Mouse (Mus musculus) lung, embryonic 14.5 days (tissue): ENCODE results near the gene 2010111I01Rik. TPM values are rescaled to one million over a fixed set of nuclear protein-coding genes. Genes with fewer than 3 reads are reported as not detected.

Experiments used
- ATAC-seq: fragments of 200-750 bp; cut with Nextera tagmentation; 2 replicates; pipeline ENCODE4 v1.8.0; 2017; ENCODE audit warnings: mild to moderate bottlenecking, moderate TSS enrichment, moderate library complexity; ENCODE audit not compliant: insufficient read depth
- DNase-seq: peaks from one replicate; pipeline ENCODE4 v3.0.0-alpha.2; 2015
- H3K27ac ChIP-seq: fragments of 300-500 bp; sonication (generic); 2 replicates; pipeline ENCODE4 v1.5.1; 2014; ENCODE audit warnings: low read depth, mild to moderate bottlenecking, moderate library complexity
- H3K27me3 ChIP-seq: fragments of 300-500 bp; sonication (generic); 2 replicates; pipeline ENCODE4 v1.6.1; 2014; ENCODE audit warnings: low read length, control low read depth; ENCODE audit not compliant: insufficient read depth
- H3K36me3 ChIP-seq: fragments of 300-500 bp; sonication (generic); 2 replicates; pipeline ENCODE4 v1.6.1; 2014; ENCODE audit warnings: control low read depth; ENCODE audit not compliant: insufficient read depth
- H3K4me1 ChIP-seq: fragments of 300-500 bp; sonication (generic); 2 replicates; pipeline ENCODE4 v1.6.1; 2014; ENCODE audit warnings: antibody characterized with exemption, control low read depth; ENCODE audit not compliant: insufficient read depth
- H3K4me2 ChIP-seq: fragments of 300-500 bp; sonication (generic); 2 replicates; pipeline ENCODE4 v1.6.1; 2014; ENCODE audit warnings: mild to moderate bottlenecking
- H3K4me3 ChIP-seq: fragments of 300-500 bp; sonication (generic); 2 replicates; pipeline ENCODE4 v1.5.1; 2014; ENCODE audit warnings: low read depth, low read length
- H3K9ac ChIP-seq: fragments of 300-500 bp; sonication (generic); 2 replicates; pipeline ENCODE4 v1.6.1; 2014
- H3K9me3 ChIP-seq: fragments of 300-500 bp; sonication (generic); 2 replicates; pipeline ENCODE4 v1.6.1; 2016; ENCODE audit warnings: low read depth, low read length, control low read depth
- CTCF ChIP-seq: IDR thresholded peaks from 2 replicates; pipeline ENCODE4 v1.5.1; 2016; ENCODE audit warnings: antibody characterized with exemption, low read depth
- WGBS: fragments of 180-500 bp; shearing (Covaris S2); extraction: QIAGEN DNeasy Blood & Tissue Kit; methylation state at CpG from one replicate; pipeline ENCODE4 v1.1.7; 2014; 5-methylcytosine and 5-hydroxymethylcytosine counted together
- polyA plus RNA-seq: library from polyadenylated mRNA; unstranded; fragments of >200 nt; fragmentation: Nextera tagmentation; extraction: Ambion mirVana; gene quantifications from 2 replicates; pipeline ENCODE4 v1.2.1, GENCODE M21; 2014

Gene 2010111I01Rik
- polyA plus RNA-seq, 1 experiment from 2014 or later = 156 TPM

- H3K27ac ChIP-seq = no peak overlapping the region
- no peak overlapping the region for H3K4me2 ChIP-seq
- no peaks in the 10 kb centered on the region for H3K36me3 ChIP-seq
- no peak overlapping the region for H3K4me3 ChIP-seq
- no peak for DNase-seq
- WGBS = 75% methylated on average over 3 of the region's 3 CpGs
- no peak for ATAC-seq
- no peak for TF ChIP-seq CTCF
- no peak overlapping the region for H3K9ac ChIP-seq
- H3K9me3 ChIP-seq = no peaks in the 10 kb centered on the region
- H3K4me1 ChIP-seq = no peaks in the 10 kb centered on the region
- H3K27me3 ChIP-seq = no peaks in the 10 kb centered on the region
Observed at GRCm38 (mm10) chr13:63172097-63172445, 207.4 kb downstream of the 2010111I01Rik start.

DNA sequence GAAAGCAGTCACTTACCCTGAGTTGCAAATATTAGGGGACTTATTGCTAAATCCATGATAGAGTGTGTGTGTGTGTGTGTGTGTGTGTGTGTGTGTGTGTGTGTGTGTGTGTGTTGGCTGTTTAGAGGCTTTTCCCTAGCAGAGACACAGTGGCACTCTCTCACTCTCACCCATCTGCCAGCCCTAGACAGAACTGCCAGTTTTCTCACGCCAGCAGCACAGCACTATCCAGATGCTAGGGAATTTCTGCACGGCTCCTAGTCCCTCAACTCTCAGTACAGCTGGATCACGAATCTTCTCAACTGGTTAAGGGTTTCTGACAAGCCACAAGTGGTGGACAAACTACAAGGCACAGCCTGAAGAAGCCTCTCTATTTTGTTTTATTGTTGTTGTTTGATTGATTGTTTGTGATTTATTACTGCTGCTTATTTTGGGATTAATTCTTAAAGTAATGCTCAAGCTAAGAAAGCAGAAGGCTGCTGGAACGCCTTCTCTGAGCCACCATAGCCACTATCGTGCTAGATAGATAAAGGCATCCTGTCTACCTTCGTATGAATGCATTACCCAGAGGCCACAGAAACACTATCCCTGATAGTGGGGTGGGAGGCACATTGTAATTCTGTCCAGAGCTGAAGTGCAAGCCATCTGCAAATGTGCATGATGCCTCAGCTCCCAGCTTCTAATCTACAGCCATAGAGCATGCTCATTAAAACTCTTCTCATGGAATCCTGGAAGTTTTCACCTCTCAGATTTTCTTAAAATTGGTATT, 209.7 kb downstream of the 2010111I01Rik start:
- ATAC-seq (no peak), DNase-seq (no peak)
- Histone ChIP-seq H3K9ac (no peak overlapping the region), H3K27ac (no peak overlapping the region), H3K36me3 (no peaks in the 10 kb centered on the region), H3K4me2 (no peak overlapping the region), H3K27me3 (no peaks in the 10 kb centered on the region), H3K9me3 (no peaks in the 10 kb centered on the region), H3K4me1 (no peaks in the 10 kb centered on the region), H3K4me3 (no peak overlapping the region)
- 46% methylated on average over 6 of the region's 6 CpGs for WGBS
- no peak for TF ChIP-seq CTCF

DNA sequence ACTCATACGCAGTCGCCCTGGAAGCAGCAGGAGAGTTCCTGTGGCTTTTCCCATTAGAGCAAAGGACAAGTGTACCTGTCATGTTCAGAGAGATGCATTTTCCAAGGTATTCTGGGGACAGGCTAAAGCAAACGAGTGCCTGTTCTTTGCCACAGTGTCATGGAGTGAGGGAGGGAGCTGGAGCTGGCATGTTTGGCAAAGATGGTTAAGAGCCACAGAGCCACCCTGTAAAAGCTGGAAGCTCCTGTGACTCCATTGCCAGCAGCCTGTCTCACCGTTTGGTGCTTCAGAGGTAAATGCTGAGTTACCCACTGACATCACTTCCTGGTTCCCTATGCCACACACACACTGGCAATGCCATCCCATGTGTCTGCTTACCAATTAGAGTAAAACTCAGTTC, 211.4 kb downstream of the 2010111I01Rik start:
- no peaks in the 10 kb centered on the region for H3K36me3 ChIP-seq
- 73% methylated on average over 4 of the region's 4 CpGs for WGBS
- no peaks in the 10 kb centered on the region for H3K4me1 ChIP-seq
- H3K9ac ChIP-seq = no peak overlapping the region
- no peak overlapping the region for H3K4me2 ChIP-seq
- DNase-seq (no peak), ATAC-seq (no peak)
- no peaks in the 10 kb centered on the region for H3K27me3 ChIP-seq
- TF ChIP-seq CTCF = no peak
- no peaks in the 10 kb centered on the region for H3K9me3 ChIP-seq
- H3K4me3 ChIP-seq = no peak overlapping the region
- no peak overlapping the region for H3K27ac ChIP-seq

DNA sequence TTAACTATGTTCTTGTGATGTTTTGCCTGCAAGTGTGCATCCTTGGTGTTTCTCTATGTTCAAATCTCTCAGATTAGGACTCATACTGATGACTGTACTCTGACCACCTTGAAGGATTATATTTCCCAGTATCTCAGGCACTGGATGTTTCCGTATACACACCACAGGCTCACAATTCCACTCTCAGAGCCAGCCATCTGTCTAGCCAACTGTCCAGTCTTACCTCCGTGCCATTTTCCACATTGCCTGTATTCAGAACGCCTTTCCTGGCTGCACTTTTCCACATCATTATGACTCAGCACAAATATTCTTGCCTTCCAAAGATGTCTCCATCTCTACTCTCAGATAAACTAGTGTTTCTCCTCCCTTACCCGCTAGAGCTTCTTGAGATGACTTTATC, 212.5 kb downstream of the 2010111I01Rik start:
- no peak for ATAC-seq
- no peak for DNase-seq
- no peak for TF ChIP-seq CTCF
- Histone ChIP-seq H3K36me3 (no peaks in the 10 kb centered on the region), H3K4me2 (no peak overlapping the region), H3K4me3 (no peak overlapping the region), H3K9ac (no peak overlapping the region), H3K27me3 (no peaks in the 10 kb centered on the region), H3K9me3 (no peaks in the 10 kb centered on the region), H3K4me1 (no peaks in the 10 kb centered on the region), H3K27ac (no peak overlapping the region)
- 89% methylated on average over 4 of the region's 4 CpGs for WGBS

- no peak overlapping the region for H3K4me2 ChIP-seq
- no peaks in the 10 kb centered on the region for H3K4me1 ChIP-seq
- ATAC-seq = no peak
- DNase-seq = no peak
- no peak overlapping the region for H3K9ac ChIP-seq
- H3K27ac ChIP-seq = no peak overlapping the region
- H3K36me3 ChIP-seq = no peaks in the 10 kb centered on the region
- no peaks in the 10 kb centered on the region for H3K27me3 ChIP-seq
- WGBS = 80% methylated on average over 4 of the region's 4 CpGs
- H3K4me3 ChIP-seq = no peak overlapping the region
- H3K9me3 ChIP-seq = no peaks in the 10 kb centered on the region
- no peak for TF ChIP-seq CTCF
Observed at GRCm38 (mm10) chr13:63180641-63181235, 216.0 kb downstream of the 2010111I01Rik start.

DNA sequence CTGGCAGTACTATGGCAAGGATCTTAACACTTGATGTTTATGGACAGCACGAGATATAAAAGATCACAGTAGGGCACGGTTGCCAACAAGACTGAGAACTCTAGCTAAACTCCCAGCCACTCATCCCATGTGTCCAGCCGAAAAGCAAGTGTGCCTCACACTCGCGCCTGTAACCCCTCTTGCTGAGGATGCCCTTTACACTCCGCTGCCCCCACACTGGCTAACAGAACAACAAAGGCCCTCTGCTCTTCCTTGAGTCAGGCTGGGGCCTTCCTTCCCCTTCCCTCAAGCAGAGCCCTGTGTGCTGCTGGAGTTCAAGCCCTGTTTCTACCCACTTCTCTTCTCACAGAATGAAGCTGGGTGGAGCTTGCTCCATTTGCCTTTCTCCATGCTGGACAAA, 220.3 kb downstream of the 2010111I01Rik start:
- H3K4me1 ChIP-seq = peaks cover 6% of the 10 kb centered on the region
- H3K27me3 ChIP-seq = no peaks in the 10 kb centered on the region
- no peak overlapping the region for H3K9ac ChIP-seq
- no peaks in the 10 kb centered on the region for H3K9me3 ChIP-seq
- TF ChIP-seq CTCF = no peak
- WGBS = 70% methylated on average over 6 of the region's 6 CpGs
- no peak overlapping the region for H3K4me3 ChIP-seq
- no peak for ATAC-seq
- no peaks in the 10 kb centered on the region for H3K36me3 ChIP-seq
- H3K27ac ChIP-seq = no peak overlapping the region
- DNase-seq = no peak
- H3K4me2 ChIP-seq = no peak overlapping the region

DNA sequence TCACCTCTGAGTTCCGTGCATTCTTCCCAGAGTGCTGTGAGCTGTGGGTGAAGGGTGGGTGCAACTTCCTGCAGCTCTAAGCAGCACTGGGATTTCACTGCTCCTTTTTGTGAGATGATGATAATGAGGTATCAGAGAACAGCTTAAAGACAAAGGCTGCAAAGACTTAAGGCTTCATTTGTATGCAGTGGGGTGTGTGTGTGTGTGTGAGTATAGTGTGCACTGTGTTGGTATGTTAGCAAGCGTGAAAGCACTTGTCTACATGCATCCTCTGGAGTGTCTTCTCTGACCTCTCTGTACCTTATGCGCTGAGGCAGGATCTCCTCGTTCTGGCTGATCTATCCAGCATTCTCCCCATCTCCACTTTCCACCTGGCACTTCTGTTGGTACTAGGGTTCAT, 221.5 kb downstream of the 2010111I01Rik start:
- Histone ChIP-seq H3K36me3 (no peaks in the 10 kb centered on the region), H3K27me3 (no peaks in the 10 kb centered on the region), H3K4me1 (peaks cover 6% of the 10 kb centered on the region), H3K9ac (no peak overlapping the region), H3K4me3 (no peak overlapping the region), H3K27ac (no peak overlapping the region), H3K9me3 (no peaks in the 10 kb centered on the region), H3K4me2 (no peak overlapping the region)
- DNase-seq = no peak
- ATAC-seq = no peak; the same call in 1 of the 2 replicates
- no peak for TF ChIP-seq CTCF
- 54% methylated on average over 4 of the region's 4 CpGs for whole genome bisulfite sequencing
